Mouse (Mus musculus): ENCODE results near the gene Med16. TPM values are rescaled to one million over a fixed set of nuclear protein-coding genes. Genes with fewer than 3 reads are reported as not detected.

The Med16 gene
- polyA plus RNA-seq, 1 experiment = 64.8 TPM

GRCm38 (mm10) chr10:79865189-79865601, 43.5 kb downstream of the Med16 start:
- TF ChIP-seq CTCF (IDR thresholded peaks at IDR 0.05; ENCODE audit: extremely low read depth, insufficient read depth, low read length) (no peak), POLR2A (IDR thresholded peaks at IDR 0.05; ENCODE audit: extremely low read depth, insufficient read depth, low read length) (no peak)
- H3K4me3 ChIP-seq (ENCODE audit: insufficient read depth, low read length) = no peak overlapping the region
- no peak overlapping the region for H3K27ac ChIP-seq (ENCODE audit: insufficient read depth, low read length)
- H3K4me1 ChIP-seq (ENCODE audit: control insufficient read depth, insufficient read depth, low read length) = 0 out of 2 replicates have a peak, but pooled peaks cover 1% of the 10 kb centered on the region

GRCm38 (mm10) chr10:79864351-79865188, 44.2 kb downstream of the Med16 start:
- Histone ChIP-seq H3K4me3 (ENCODE audit: insufficient read depth, low read length) (no peak overlapping the region), H3K4me1 (ENCODE audit: control insufficient read depth, insufficient read depth, low read length) (0 out of 2 replicates have a peak, but pooled peaks cover 1% of the 10 kb centered on the region), H3K27ac (ENCODE audit: insufficient read depth, low read length) (no peak overlapping the region)
- TF ChIP-seq POLR2A (IDR thresholded peaks at IDR 0.05; ENCODE audit: extremely low read depth, insufficient read depth, low read length) = no peak
- no peak for TF ChIP-seq CTCF (IDR thresholded peaks at IDR 0.05; ENCODE audit: extremely low read depth, insufficient read depth, low read length)

- Histone ChIP-seq H3K4me3 (ENCODE audit: insufficient read depth, low read length) (no peak overlapping the region), H3K4me1 (ENCODE audit: control insufficient read depth, insufficient read depth, low read length) (peaks cover 1% of the 10 kb centered on the region; the same call in 1 of the 2 replicates), H3K27ac (ENCODE audit: insufficient read depth, low read length) (no peak overlapping the region)
- no peak for TF ChIP-seq CTCF (IDR thresholded peaks at IDR 0.05; ENCODE audit: extremely low read depth, insufficient read depth, low read length)
- TF ChIP-seq POLR2A (IDR thresholded peaks at IDR 0.05; ENCODE audit: extremely low read depth, insufficient read depth, low read length) = no peak
These were observed 45.8 kb downstream of the Med16 start for GRCm38 (mm10) chr10:79862925-79863324.

- Histone ChIP-seq H3K4me1 (ENCODE audit: control insufficient read depth, insufficient read depth, low read length) (peaks cover 7% of the 10 kb centered on the region), H3K4me3 (ENCODE audit: insufficient read depth, low read length) (no peak overlapping the region), H3K27ac (ENCODE audit: insufficient read depth, low read length) (no peak overlapping the region)
- no peak for TF ChIP-seq POLR2A (IDR thresholded peaks at IDR 0.05; ENCODE audit: extremely low read depth, insufficient read depth, low read length)
- TF ChIP-seq CTCF (IDR thresholded peaks at IDR 0.05; ENCODE audit: extremely low read depth, insufficient read depth, low read length) = no peak
These were observed 46.5 kb downstream of the Med16 start for GRCm38 (mm10) chr10:79862049-79862788.

GRCm38 (mm10) chr10:79861230-79862048, 47.3 kb downstream of the Med16 start:
- TF ChIP-seq CTCF (IDR thresholded peaks at IDR 0.05; ENCODE audit: extremely low read depth, insufficient read depth, low read length) (no peak), POLR2A (IDR thresholded peaks at IDR 0.05; ENCODE audit: extremely low read depth, insufficient read depth, low read length) (no peak)
- no peak overlapping the region for H3K27ac ChIP-seq (ENCODE audit: insufficient read depth, low read length)
- peaks cover 14% of the 10 kb centered on the region for H3K4me1 ChIP-seq (ENCODE audit: control insufficient read depth, insufficient read depth, low read length)
- no peak overlapping the region for H3K4me3 ChIP-seq (ENCODE audit: insufficient read depth, low read length)

- no peak overlapping the region for H3K4me3 ChIP-seq (ENCODE audit: insufficient read depth, low read length)
- TF ChIP-seq CTCF (IDR thresholded peaks at IDR 0.05; ENCODE audit: extremely low read depth, insufficient read depth, low read length) = no peak
- no peak for TF ChIP-seq POLR2A (IDR thresholded peaks at IDR 0.05; ENCODE audit: extremely low read depth, insufficient read depth, low read length)
- no peak overlapping the region for H3K27ac ChIP-seq (ENCODE audit: insufficient read depth, low read length)
- peaks cover 16% of the 10 kb centered on the region for H3K4me1 ChIP-seq (ENCODE audit: control insufficient read depth, insufficient read depth, low read length)
These were observed 48.4 kb downstream of the Med16 start for GRCm38 (mm10) chr10:79860079-79860911.

- no peak overlapping the region for H3K4me3 ChIP-seq (ENCODE audit: insufficient read depth, low read length)
- no peak for TF ChIP-seq CTCF (IDR thresholded peaks at IDR 0.05; ENCODE audit: extremely low read depth, insufficient read depth, low read length)
- TF ChIP-seq POLR2A (IDR thresholded peaks at IDR 0.05; ENCODE audit: extremely low read depth, insufficient read depth, low read length) = no peak
- peaks cover 14% of the 10 kb centered on the region for H3K4me1 ChIP-seq (ENCODE audit: control insufficient read depth, insufficient read depth, low read length)
- H3K27ac ChIP-seq (ENCODE audit: insufficient read depth, low read length) = no peak overlapping the region
These were observed 49.6 kb downstream of the Med16 start for GRCm38 (mm10) chr10:79859116-79859515.

- Histone ChIP-seq H3K27ac (ENCODE audit: insufficient read depth, low read length) (no peak overlapping the region), H3K4me3 (ENCODE audit: insufficient read depth, low read length) (no peak overlapping the region), H3K4me1 (ENCODE audit: control insufficient read depth, insufficient read depth, low read length) (peaks cover 14% of the 10 kb centered on the region)
- TF ChIP-seq POLR2A (IDR thresholded peaks at IDR 0.05; ENCODE audit: extremely low read depth, insufficient read depth, low read length) = no peak
- TF ChIP-seq CTCF (IDR thresholded peaks at IDR 0.05; ENCODE audit: extremely low read depth, insufficient read depth, low read length) = no peak
These were observed 50.2 kb downstream of the Med16 start for GRCm38 (mm10) chr10:79858416-79859074.

Data from cortical plate, adult 2 months (tissue).